Mouse (Mus musculus) liver, embryonic 12.5 days (tissue): ENCODE data around the gene Ptprn. TPM values are rescaled to one million over a fixed set of nuclear protein-coding genes. Genes with fewer than 3 reads are reported as not detected.

ENCODE experiments used
- ATAC-seq: fragments of 200-750 bp; cut with Nextera tagmentation; 2 replicates; pipeline ENCODE4 v1.8.0; 2017; ENCODE audit warnings: moderate number of reproducible peaks, mild to moderate bottlenecking, moderate library complexity
- H3K27ac ChIP-seq: fragments of 300-500 bp; sonication (generic); 2 replicates; pipeline ENCODE4 v1.5.1; 2016; ENCODE audit warnings: mild to moderate bottlenecking
- H3K27me3 ChIP-seq: fragments of 300-500 bp; sonication (generic); replicated peaks from 2 replicates; pipeline ENCODE4 v1.6.1; 2016; ENCODE audit warnings: mild to moderate bottlenecking, moderate library complexity
- H3K36me3 ChIP-seq: fragments of 300-500 bp; sonication (generic); 2 replicates; pipeline ENCODE4 v1.6.1; 2016; ENCODE audit warnings: mild to moderate bottlenecking, moderate library complexity
- H3K4me1 ChIP-seq: fragments of 300-500 bp; sonication (generic); 2 replicates; pipeline ENCODE4 v1.6.1; 2016
- H3K4me2 ChIP-seq: fragments of 300-500 bp; sonication (generic); 2 replicates; pipeline ENCODE4 v1.6.1; 2016; ENCODE audit warnings: mild to moderate bottlenecking, moderate library complexity
- H3K4me3 ChIP-seq: fragments of 300-500 bp; sonication (generic); 2 replicates; pipeline ENCODE4 v1.5.1; 2016; ENCODE audit warnings: mild to moderate bottlenecking, moderate library complexity
- H3K9ac ChIP-seq: fragments of 300-500 bp; sonication (generic); 2 replicates; pipeline ENCODE4 v1.6.1; 2016; ENCODE audit warnings: mild to moderate bottlenecking, moderate library complexity
- H3K9me3 ChIP-seq: fragments of 300-500 bp; sonication (generic); replicated peaks from 2 replicates; pipeline ENCODE4 v1.6.1; 2016; ENCODE audit warnings: mild to moderate bottlenecking, moderate library complexity
- WGBS: fragments of 180-500 bp; shearing (Covaris S2); methylation state at CpG from one replicate; pipeline ENCODE4 v1.1.7; 2016; ENCODE audit not compliant: insufficient replicate concordance; 5-methylcytosine and 5-hydroxymethylcytosine counted together
- polyA plus RNA-seq: library from polyadenylated mRNA; unstranded; fragments of >200 nt; fragmentation: Nextera tagmentation; extraction: Ambion mirVana; gene quantifications from 2 replicates; pipeline ENCODE4 v1.2.1, GENCODE M21; 2016

The Ptprn gene
- polyA plus RNA-seq, 1 experiment from 2014 or later: 0.82 TPM

DNA sequence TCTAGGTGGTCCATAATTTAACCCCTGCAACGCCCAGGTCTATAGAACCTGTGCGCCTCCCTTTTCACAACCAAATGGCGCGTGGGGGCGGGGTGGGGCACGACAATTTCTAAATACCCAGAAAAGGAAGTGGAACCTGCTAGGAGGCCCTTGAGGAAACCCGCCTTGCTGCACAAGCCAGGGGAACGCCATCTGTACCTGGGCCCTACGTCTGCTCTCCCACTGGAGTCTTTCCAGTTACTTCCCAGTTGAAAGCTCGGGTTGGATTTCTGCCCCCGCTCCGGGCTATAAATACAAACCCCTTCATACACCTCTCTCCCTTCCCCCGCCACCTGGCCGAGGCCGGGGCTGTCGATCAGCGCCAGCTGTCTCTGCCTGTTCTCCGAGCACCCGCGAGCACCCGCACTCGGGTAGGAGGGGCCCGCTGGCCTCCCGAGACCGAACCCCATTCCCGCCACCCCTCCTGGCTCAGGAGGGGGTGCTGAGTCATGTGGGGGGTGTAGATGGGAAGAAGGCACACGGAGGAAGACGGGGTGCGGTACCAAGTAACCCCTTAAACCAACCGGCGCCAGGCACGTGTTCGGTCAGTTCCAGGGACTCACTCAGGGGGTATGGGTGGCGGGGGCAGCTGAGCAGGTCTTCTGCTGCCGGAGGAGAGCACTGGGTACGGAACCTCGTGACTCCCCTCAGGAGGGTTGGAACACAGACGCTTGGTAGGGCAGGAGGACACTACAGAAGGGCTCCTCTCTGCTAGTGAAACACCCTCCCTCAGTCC lies 45.9 kb downstream of the Ptprn start:
- Histone ChIP-seq H3K36me3 (peaks cover 41% of the 10 kb centered on the region), H3K9ac (peak overlapping the region; percentile 93), H3K27me3 (peaks cover 24% of the 10 kb centered on the region), H3K27ac (peak overlapping the region; percentile 95), H3K4me2 (peak overlapping the region; percentile 95), H3K9me3 (no peaks in the 10 kb centered on the region), H3K4me3 (peak overlapping the region; percentile 89), H3K4me1 (peaks cover 62% of the 10 kb centered on the region)
- peak; percentile 62 for ATAC-seq
- WGBS: 4% methylated on average over 38 of the region's 38 CpGs

DNA sequence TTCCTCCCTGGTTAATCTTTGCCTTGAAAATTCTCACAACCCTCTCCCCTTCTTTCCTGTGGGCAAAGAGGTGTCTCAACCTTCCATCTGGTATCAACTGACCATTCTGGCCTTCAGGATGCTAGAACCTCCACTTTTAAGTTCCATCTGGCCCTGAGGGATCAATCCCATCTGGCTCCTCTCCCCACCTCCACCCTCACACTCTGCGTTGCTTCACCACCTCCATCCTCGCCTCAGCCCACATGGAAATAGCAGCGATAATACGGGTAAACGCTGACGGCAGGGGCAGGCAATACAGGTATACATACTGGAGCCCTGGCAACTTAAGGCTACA lies 46.4 kb downstream of the Ptprn start:
- peak overlapping the region; percentile 89 for H3K4me3 ChIP-seq
- peaks cover 65% of the 10 kb centered on the region for H3K4me1 ChIP-seq
- peak overlapping the region; percentile 95 for H3K4me2 ChIP-seq
- ATAC-seq: no peak
- H3K9me3 ChIP-seq: no peaks in the 10 kb centered on the region
- WGBS: 0% methylated on average over 6 of the region's 6 CpGs
- H3K27ac ChIP-seq: peak overlapping the region; percentile 95
- peaks cover 24% of the 10 kb centered on the region for H3K27me3 ChIP-seq
- H3K36me3 ChIP-seq: peaks cover 47% of the 10 kb centered on the region
- peak overlapping the region; percentile 93 for H3K9ac ChIP-seq

DNA sequence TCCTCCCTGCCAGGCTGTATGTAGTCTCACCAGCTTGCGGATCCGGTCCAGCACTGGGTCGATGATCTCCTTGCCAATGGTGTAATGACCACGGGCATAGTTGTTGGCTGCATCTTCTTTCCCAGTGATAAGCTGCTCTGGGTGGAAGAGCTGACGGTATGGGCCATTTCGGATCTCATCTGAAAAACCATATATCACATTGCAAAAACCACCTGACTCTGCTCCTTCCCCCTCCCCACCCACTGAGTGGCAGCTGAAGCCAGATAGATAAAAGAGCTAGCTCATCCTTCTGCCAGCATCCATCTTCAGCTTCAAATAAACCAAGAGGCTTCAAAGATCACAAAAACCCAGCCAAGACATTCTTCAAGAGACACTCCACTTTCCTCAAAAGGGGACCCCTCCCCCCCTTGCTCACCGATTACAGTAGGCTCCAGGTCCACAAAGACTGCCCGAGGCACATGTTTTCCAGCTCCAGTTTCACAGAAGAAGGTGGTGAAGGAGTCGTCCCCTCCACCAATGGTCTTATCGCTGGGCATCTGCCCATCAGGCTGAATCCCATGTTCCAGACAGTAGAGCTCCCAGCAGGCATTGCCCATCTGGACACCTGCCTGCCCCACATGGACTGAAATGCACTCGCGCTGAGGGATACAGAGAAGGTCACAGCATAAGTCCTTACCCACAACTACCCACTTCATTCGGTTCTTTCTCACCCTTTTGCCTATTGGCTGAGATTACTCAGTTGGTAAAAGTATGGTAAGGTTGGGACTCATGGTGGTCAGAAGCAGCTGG lies 47.3 kb downstream of the Ptprn start:
- H3K27ac ChIP-seq: peak overlapping the region; percentile 95
- peak overlapping the region; percentile 95 for H3K4me2 ChIP-seq
- peak overlapping the region; percentile 89 for H3K4me3 ChIP-seq
- H3K9me3 ChIP-seq: no peaks in the 10 kb centered on the region
- H3K36me3 ChIP-seq: peaks cover 56% of the 10 kb centered on the region
- ATAC-seq: peak; percentile 65
- H3K27me3 ChIP-seq: peaks cover 24% of the 10 kb centered on the region
- H3K4me1 ChIP-seq: peaks cover 69% of the 10 kb centered on the region
- H3K9ac ChIP-seq: peak overlapping the region; percentile 93
- 43% methylated on average over 13 of the region's 13 CpGs for WGBS

DNA sequence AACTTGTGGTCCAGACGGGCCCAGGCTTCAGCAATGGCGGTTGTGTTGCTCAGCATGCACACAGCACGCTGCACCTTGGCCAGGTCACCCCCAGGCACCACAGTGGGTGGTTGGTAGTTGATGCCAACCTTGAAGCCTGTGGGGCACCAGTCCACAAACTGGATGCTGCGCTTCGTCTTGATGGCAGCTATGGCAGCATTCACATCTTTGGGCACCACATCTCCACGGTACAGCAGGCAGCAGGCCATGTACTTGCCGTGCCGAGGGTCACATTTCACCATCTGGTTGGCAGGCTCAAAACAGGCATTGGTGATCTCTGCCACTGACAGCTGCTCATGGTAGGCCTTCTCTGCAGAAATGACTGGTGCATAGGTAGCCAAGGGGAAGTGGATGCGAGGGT lies 48.5 kb downstream of the Ptprn start:
- peak overlapping the region; percentile 95 for H3K4me2 ChIP-seq
- peak overlapping the region; percentile 89 for H3K4me3 ChIP-seq
- H3K4me1 ChIP-seq: peaks cover 80% of the 10 kb centered on the region

DNA sequence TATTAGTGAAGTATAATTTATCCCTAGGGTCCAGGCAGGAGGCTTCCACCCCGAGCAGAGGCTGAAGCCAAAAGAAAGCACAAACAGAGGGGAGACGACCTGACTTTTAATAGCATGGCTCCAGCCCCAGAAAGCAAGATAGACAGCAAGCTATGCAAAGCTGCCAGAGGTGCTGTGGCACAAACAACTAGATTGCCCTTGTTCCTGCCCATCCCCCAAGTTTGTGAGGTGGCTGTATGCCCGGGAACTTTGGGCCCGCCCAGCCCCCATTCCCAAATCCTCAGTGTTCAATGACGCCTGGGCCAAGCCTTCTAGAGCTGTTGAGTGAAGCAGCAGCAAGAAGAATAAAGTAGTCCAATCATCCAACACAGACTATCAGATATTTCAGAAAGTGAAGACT lies 49.4 kb downstream of the Ptprn start:
- peak overlapping the region; percentile 93; the same call in 1 of the 2 replicates for H3K9ac ChIP-seq
- H3K4me2 ChIP-seq: peak overlapping the region; percentile 95
- peak overlapping the region; percentile 95 for H3K27ac ChIP-seq
- no peak for ATAC-seq
- H3K4me3 ChIP-seq: peak overlapping the region; percentile 89
- peaks cover 5% of the 10 kb centered on the region for H3K27me3 ChIP-seq
- H3K9me3 ChIP-seq: no peaks in the 10 kb centered on the region
- 60% methylated on average over 5 of the region's 5 CpGs for WGBS
- H3K4me1 ChIP-seq: peaks cover 81% of the 10 kb centered on the region
- peaks cover 60% of the 10 kb centered on the region for H3K36me3 ChIP-seq

More for the DNA sequence above, 48.5 kb downstream of the Ptprn start:
- Histone ChIP-seq H3K36me3 (peaks cover 60% of the 10 kb centered on the region), H3K27ac (peak overlapping the region; percentile 95), H3K27me3 (peaks cover 14% of the 10 kb centered on the region), H3K9me3 (no peaks in the 10 kb centered on the region), H3K9ac (peak overlapping the region; percentile 93)
- no peak for ATAC-seq
- 88% methylated on average over 9 of the region's 9 CpGs for WGBS

GRCm38 (mm10) chr1:75214442-75214841 lies 49.9 kb downstream of the Ptprn start:
- Histone ChIP-seq H3K27me3 (peaks cover under 1% of the 10 kb centered on the region; the same call in 1 of the 2 replicates), H3K9ac (0 out of 2 replicates have a peak overlapping the region, but pooled peaks have one; percentile 86), H3K27ac (peak overlapping the region; percentile 95), H3K4me2 (peak overlapping the region; percentile 95), H3K36me3 (peaks cover 60% of the 10 kb centered on the region), H3K9me3 (no peaks in the 10 kb centered on the region), H3K4me1 (peaks cover 81% of the 10 kb centered on the region), H3K4me3 (peak overlapping the region; percentile 6)
- ATAC-seq: no peak
- WGBS: 75% methylated on average over 2 of the region's 2 CpGs

- ATAC-seq: peak; percentile 9; the same call in 1 of the 2 replicates
- Histone ChIP-seq H3K36me3 (peaks cover 60% of the 10 kb centered on the region), H3K4me2 (peak overlapping the region; percentile 95), H3K27me3 (peaks cover 6% of the 10 kb centered on the region; the same call in 1 of the 2 replicates), H3K27ac (peak overlapping the region; percentile 95), H3K4me3 (peak overlapping the region; percentile 76), H3K4me1 (peaks cover 92% of the 10 kb centered on the region), H3K9ac (peak overlapping the region; percentile 86), H3K9me3 (no peaks in the 10 kb centered on the region)
- 18% methylated on average over 7 of the region's 7 CpGs for WGBS
Observed at GRCm38 (mm10) chr1:75213096-75213495, 51.2 kb downstream of the Ptprn start.

- Histone ChIP-seq H3K4me2 (peak overlapping the region; percentile 95), H3K4me1 (peaks cover 89% of the 10 kb centered on the region), H3K4me3 (peak overlapping the region; percentile 76), H3K9me3 (no peaks in the 10 kb centered on the region), H3K36me3 (peaks cover 60% of the 10 kb centered on the region), H3K27me3 (peaks cover 6% of the 10 kb centered on the region; the same call in 1 of the 2 replicates), H3K9ac (peak overlapping the region; percentile 86), H3K27ac (peak overlapping the region; percentile 95)
- WGBS: 62% methylated on average over 4 of the region's 4 CpGs
- no peak for ATAC-seq
Observed at GRCm38 (mm10) chr1:75212542-75212941, 51.8 kb downstream of the Ptprn start.

GRCm38 (mm10) chr1:75211141-75211708 lies 53.1 kb downstream of the Ptprn start:
- Histone ChIP-seq H3K9ac (peak overlapping the region; percentile 86), H3K27ac (peak overlapping the region; percentile 95), H3K36me3 (peaks cover 46% of the 10 kb centered on the region), H3K4me1 (peaks cover 78% of the 10 kb centered on the region), H3K27me3 (peaks cover 6% of the 10 kb centered on the region; the same call in 1 of the 2 replicates), H3K4me3 (peak overlapping the region; percentile 76), H3K9me3 (no peaks in the 10 kb centered on the region), H3K4me2 (peak overlapping the region; percentile 95)
- no peak for ATAC-seq
- WGBS: 6% methylated on average over 17 of the region's 17 CpGs

GRCm38 (mm10) chr1:75210136-75211087 lies 53.9 kb downstream of the Ptprn start, which contains the start of the genes Glb1l and Stk16:
Glb1l (minus strand) TSS chr1:75210813.
Stk16 (plus strand) TSS chr1:75210838.
- peak; percentile 88 for ATAC-seq
- WGBS: 4% methylated on average over 42 of the region's 42 CpGs
- Histone ChIP-seq H3K36me3 (peaks cover 38% of the 10 kb centered on the region), H3K4me1 (peaks cover 70% of the 10 kb centered on the region), H3K27me3 (peaks cover 6% of the 10 kb centered on the region; the same call in 1 of the 2 replicates), H3K4me2 (peak within 1 kb of the TSS; percentile 95), H3K9ac (peak within 1 kb of the TSS; percentile 86), H3K27ac (peak within 1 kb of the TSS; percentile 95), H3K4me3 (peak within 1 kb of the TSS; percentile 76), H3K9me3 (no peaks in the 10 kb centered on the region)
